Mouse (Mus musculus) limb, embryonic 14.5 days (tissue): ENCODE data around the gene Grem2. TPM values are rescaled to one million over a fixed set of nuclear protein-coding genes. Genes with fewer than 3 reads are reported as not detected.

Source experiments
- ATAC-seq: fragments of 200-750 bp; cut with Nextera tagmentation; 2 replicates; pipeline ENCODE4 v1.8.0; 2017; ENCODE audit warnings: low read depth, moderate number of reproducible peaks, moderate TSS enrichment; ENCODE audit not compliant: low FRiP score
- DNase-seq: peaks from one replicate; pipeline ENCODE4 v3.0.0-alpha.2; 2015; ENCODE audit warnings: low spot score
- H3K27ac ChIP-seq: fragments of 300-500 bp; sonication (generic); replicated peaks from 2 replicates; pipeline ENCODE4 v1.5.1; 2014; ENCODE audit warnings: low read depth, mild to moderate bottlenecking, low read length, moderate library complexity, mixed read lengths
- H3K27me3 ChIP-seq: fragments of 300-500 bp; sonication (generic); 2 replicates; pipeline ENCODE4 v1.6.1; 2014; ENCODE audit warnings: low read length, mixed read lengths; ENCODE audit not compliant: control insufficient read depth, insufficient read depth
- H3K36me3 ChIP-seq: fragments of 300-500 bp; sonication (generic); 2 replicates; pipeline ENCODE4 v1.6.1; 2014; ENCODE audit warnings: mild to moderate bottlenecking, low read length, moderate library complexity, mixed read lengths; ENCODE audit not compliant: control insufficient read depth, insufficient read depth
- H3K4me1 ChIP-seq: fragments of 300-500 bp; sonication (generic); 2 replicates; pipeline ENCODE4 v1.6.1; 2014; ENCODE audit warnings: antibody characterized with exemption, low read length, mixed read lengths; ENCODE audit not compliant: control insufficient read depth, insufficient read depth
- H3K4me2 ChIP-seq: fragments of 300-500 bp; sonication (generic); replicated peaks from 2 replicates; pipeline ENCODE4 v1.6.1; 2014; ENCODE audit warnings: low read depth, mild to moderate bottlenecking, low read length, moderate library complexity; ENCODE audit not compliant: severe bottlenecking
- H3K4me3 ChIP-seq: fragments of 300-500 bp; sonication (generic); replicated peaks from 2 replicates; pipeline ENCODE4 v1.5.1; 2014; ENCODE audit warnings: low read length
- H3K9ac ChIP-seq: fragments of 300-500 bp; sonication (generic); 2 replicates; pipeline ENCODE4 v1.6.1; 2014; ENCODE audit warnings: mild to moderate bottlenecking, low read depth, low read length, moderate library complexity; ENCODE audit not compliant: severe bottlenecking
- H3K9me3 ChIP-seq: fragments of 300-500 bp; sonication (generic); 2 replicates; pipeline ENCODE4 v1.6.1; 2016; ENCODE audit warnings: low read length; ENCODE audit not compliant: control insufficient read depth
- POLR2A ChIP-seq: fragments of 200-500 bp; IDR thresholded peaks from 2 replicates; pipeline ENCODE4 v1.8.0; 2012; ENCODE audit warnings: inconsistent platforms, mild to moderate bottlenecking, moderate library complexity, borderline replicate concordance; ENCODE audit not compliant: insufficient read depth, insufficient read length; ENCODE audit errors: extremely low read depth
- WGBS: fragments of 180-500 bp; shearing (Covaris S2); extraction: QIAGEN DNeasy Blood & Tissue Kit; methylation state at CpG from one replicate; pipeline ENCODE4 v1.1.7; 2014; 5-methylcytosine and 5-hydroxymethylcytosine counted together
- polyA plus RNA-seq, 2 experiments: library from polyadenylated mRNA; depleted of rRNA in 1 of 2; stranded (reverse) in 1 of 2; unstranded in 1 of 2; fragments of >200 nt; fragmentation: Nextera tagmentation in 1 of 2; extraction: Ambion mirVana in 1 of 2; gene quantifications; 2 replicates each; pipeline versions ENCODE4 v1.2.1 to v1.2.3; 2012 to 2014

Grem2 gene
- polyA plus RNA-seq, 2 experiments: 2.2 to 6.2 TPM

DNA sequence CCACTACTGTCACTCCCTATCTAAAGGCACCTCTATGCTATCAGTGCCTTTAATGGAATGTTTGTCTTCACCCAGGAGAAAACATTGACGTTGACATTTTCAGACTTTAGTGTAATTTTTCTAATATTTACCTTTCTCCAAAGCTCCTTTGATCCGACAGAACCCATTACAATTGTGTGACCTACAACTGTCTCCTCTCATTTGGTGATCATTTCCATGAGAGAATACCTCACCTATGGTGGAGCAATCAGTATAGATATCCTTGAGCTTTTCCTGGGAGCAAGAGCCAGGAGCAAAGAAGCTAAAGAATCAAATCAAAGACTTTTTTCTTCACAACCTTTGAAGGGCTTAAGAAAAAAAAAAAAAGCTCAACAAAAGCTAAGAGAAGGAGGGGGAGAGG is 65.4 kb downstream of the Grem2 start:
- H3K4me2 ChIP-seq: no peak overlapping the region
- no peak overlapping the region for H3K9ac ChIP-seq
- no peaks in the 10 kb centered on the region for H3K36me3 ChIP-seq
- DNase-seq (no peak), ATAC-seq (no peak)
- H3K9me3 ChIP-seq: no peaks in the 10 kb centered on the region
- H3K4me1 ChIP-seq: no peaks in the 10 kb centered on the region
- WGBS: 77% methylated on average over 2 of the region's 2 CpGs
- no peak for TF ChIP-seq POLR2A
- H3K4me3 ChIP-seq: no peak overlapping the region
- no peaks in the 10 kb centered on the region for H3K27me3 ChIP-seq
- no peak overlapping the region for H3K27ac ChIP-seq

DNA sequence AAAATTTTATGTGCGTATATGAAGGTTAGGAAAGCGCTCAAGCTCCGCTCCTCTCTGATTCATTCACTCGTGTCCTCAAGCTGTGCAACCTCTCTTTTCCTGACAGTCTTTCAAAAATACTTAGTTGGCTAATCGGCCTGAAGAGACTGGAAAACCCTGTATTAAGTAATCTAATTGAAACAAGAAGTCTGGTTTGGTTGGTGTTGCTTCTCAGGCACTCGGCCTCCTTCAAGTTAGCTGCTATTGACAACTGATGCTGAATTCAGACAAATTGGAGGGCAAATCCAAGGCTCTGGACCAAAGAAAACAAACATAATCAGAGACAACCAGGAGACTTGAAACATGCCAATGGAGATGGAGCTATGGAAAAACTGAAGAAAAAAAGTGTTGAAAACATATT is 76.8 kb downstream of the Grem2 start:
- TF ChIP-seq POLR2A: no peak
- Histone ChIP-seq H3K9ac (no peak overlapping the region), H3K36me3 (no peaks in the 10 kb centered on the region), H3K27ac (no peak overlapping the region), H3K4me3 (no peak overlapping the region), H3K4me2 (no peak overlapping the region), H3K27me3 (no peaks in the 10 kb centered on the region), H3K4me1 (no peaks in the 10 kb centered on the region; the same call in 1 of the 2 replicates), H3K9me3 (no peaks in the 10 kb centered on the region)
- no peak for DNase-seq
- no peak for ATAC-seq
- 44% methylated on average over 6 of the region's 6 CpGs for WGBS

DNA sequence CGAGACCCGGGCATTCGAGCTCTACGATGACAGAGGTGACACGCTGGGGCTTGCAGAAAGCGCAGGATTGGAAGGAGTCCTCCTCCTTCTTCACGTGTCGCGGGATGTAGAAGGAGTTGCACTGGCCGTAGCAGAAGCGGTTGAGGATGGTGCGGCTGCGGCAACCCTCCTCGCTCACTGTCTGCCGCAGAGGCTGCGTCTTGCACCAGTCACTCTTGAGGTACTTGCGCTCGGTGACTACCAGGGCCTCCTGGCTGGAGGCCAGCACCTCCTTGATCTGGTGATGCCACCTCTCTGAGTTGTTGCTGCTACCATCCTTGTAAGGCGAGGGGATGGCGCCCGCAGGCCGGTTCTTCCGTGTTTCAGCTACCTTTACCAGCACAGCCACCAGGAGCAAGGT is 84.8 kb downstream of the Grem2 start:
- H3K4me2 ChIP-seq: no peak overlapping the region
- no peaks in the 10 kb centered on the region for H3K9me3 ChIP-seq
- DNase-seq: no peak
- ATAC-seq: no peak
- H3K36me3 ChIP-seq: no peaks in the 10 kb centered on the region
- H3K9ac ChIP-seq: no peak overlapping the region
- no peak for TF ChIP-seq POLR2A
- H3K4me1 ChIP-seq: no peaks in the 10 kb centered on the region; the same call in 1 of the 2 replicates
- no peak overlapping the region for H3K27ac ChIP-seq
- H3K4me3 ChIP-seq: no peak overlapping the region
- H3K27me3 ChIP-seq: no peaks in the 10 kb centered on the region
- 94% methylated on average over 23 of the region's 23 CpGs for WGBS

DNA sequence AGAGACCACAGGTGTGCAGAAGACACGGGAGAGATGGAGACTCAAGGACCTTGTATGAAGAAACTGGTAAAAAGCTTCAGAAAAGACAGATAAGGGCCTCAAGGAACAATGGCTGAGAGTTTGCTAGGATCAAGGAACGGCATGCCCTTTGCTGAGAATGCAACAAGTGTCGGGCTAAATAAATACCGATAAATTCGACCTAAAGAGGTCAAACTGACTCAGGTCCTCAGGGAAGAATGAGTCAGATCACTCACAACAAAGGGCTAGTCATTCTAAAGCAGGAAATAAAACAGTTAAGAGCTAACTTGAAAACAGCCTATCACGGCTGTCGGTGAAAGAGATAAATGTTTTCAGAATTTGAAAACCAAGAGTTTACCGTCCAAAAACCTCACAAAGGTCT is 95.1 kb downstream of the Grem2 start:
- no peaks in the 10 kb centered on the region for H3K9me3 ChIP-seq
- H3K9ac ChIP-seq: no peak overlapping the region
- H3K27me3 ChIP-seq: no peaks in the 10 kb centered on the region
- no peaks in the 10 kb centered on the region for H3K4me1 ChIP-seq
- WGBS: 43% methylated on average over 8 of the region's 8 CpGs
- TF ChIP-seq POLR2A: no peak
- no peak overlapping the region for H3K4me2 ChIP-seq
- no peak for ATAC-seq
- H3K4me3 ChIP-seq: no peak overlapping the region
- DNase-seq: no peak
- no peak overlapping the region for H3K27ac ChIP-seq
- no peaks in the 10 kb centered on the region for H3K36me3 ChIP-seq

DNA sequence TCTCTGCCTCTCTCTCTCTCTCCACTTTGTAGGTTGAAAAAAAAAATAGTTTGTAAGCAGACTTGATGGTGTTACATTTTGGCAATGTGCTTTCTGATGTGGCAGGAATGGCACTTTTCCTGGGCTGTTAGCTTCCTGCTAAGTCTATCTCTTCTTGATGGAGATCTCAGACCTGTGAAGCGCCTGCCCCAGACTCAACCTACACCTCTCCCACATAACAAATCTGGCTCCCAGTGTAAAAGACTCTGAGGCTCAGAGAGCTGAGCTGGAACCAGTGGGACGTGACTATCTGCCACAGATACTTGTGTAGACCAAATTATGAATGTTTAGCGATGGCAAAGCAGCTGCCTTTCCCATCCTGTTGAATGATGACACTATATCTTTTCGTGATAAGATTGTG is 109.8 kb downstream of the Grem2 start:
- 91% methylated on average over 4 of the region's 4 CpGs for WGBS
- no peak overlapping the region for H3K9ac ChIP-seq
- ATAC-seq: no peak
- H3K4me2 ChIP-seq: no peak overlapping the region
- TF ChIP-seq POLR2A: no peak
- no peak for DNase-seq
- no peaks in the 10 kb centered on the region for H3K4me1 ChIP-seq
- H3K4me3 ChIP-seq: no peak overlapping the region
- no peaks in the 10 kb centered on the region for H3K36me3 ChIP-seq
- H3K27me3 ChIP-seq: no peaks in the 10 kb centered on the region
- no peaks in the 10 kb centered on the region for H3K9me3 ChIP-seq
- H3K27ac ChIP-seq: no peak overlapping the region

DNA sequence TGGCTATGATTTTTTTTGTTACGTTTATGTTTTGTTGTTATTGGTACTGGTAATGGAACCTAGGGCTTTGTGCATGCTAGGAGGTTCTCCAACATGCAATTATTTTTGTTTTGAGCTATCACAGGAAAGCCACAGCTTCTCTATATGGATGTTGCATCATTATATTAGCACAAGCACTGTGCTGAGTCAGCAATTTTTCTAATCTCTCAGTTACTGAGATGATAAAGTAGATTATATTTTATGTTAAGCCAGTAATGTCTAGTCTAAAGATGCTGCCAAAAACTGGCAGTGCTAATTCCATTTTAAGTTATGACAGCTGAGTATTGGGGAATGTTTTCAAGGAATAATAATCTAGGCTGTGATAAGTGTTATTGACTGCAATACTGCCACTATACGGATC is 133.0 kb downstream of the Grem2 start:
- Histone ChIP-seq H3K27me3 (no peaks in the 10 kb centered on the region), H3K4me2 (no peak overlapping the region), H3K9ac (no peak overlapping the region), H3K27ac (no peak overlapping the region), H3K36me3 (no peaks in the 10 kb centered on the region), H3K9me3 (no peaks in the 10 kb centered on the region), H3K4me3 (no peak overlapping the region), H3K4me1 (no peaks in the 10 kb centered on the region)
- ATAC-seq: no peak
- TF ChIP-seq POLR2A: no peak
- DNase-seq: no peak
- 89% methylated on average over 2 of the region's 2 CpGs for WGBS
